Mouse (Mus musculus) embryonic facial prominence, embryonic 10.5 days (tissue): ENCODE measurements around the gene Art3. TPM values are rescaled to one million over a fixed set of nuclear protein-coding genes. Genes with fewer than 3 reads are reported as not detected.

Experiments used
- DNase-seq: peaks from one replicate; pipeline ENCODE4 v3.0.0-alpha.2; 2017; ENCODE audit warnings: low spot score
- H3K27ac ChIP-seq: fragments of 300-500 bp; sonication (generic); replicated peaks from 2 replicates; pipeline ENCODE4 v1.5.1; 2016; ENCODE audit warnings: mild to moderate bottlenecking
- H3K27me3 ChIP-seq: fragments of 300-500 bp; sonication (generic); replicated peaks from 2 replicates; pipeline ENCODE4 v1.6.1; 2016; ENCODE audit warnings: low read depth, mild to moderate bottlenecking; ENCODE audit not compliant: poor library complexity, severe bottlenecking
- H3K36me3 ChIP-seq: fragments of 300-500 bp; sonication (generic); replicated peaks from 2 replicates; pipeline ENCODE4 v1.6.1; 2016; ENCODE audit warnings: mild to moderate bottlenecking, moderate library complexity
- H3K4me1 ChIP-seq: fragments of 300-500 bp; sonication (generic); 2 replicates; pipeline ENCODE4 v1.6.1; 2016
- H3K4me3 ChIP-seq: fragments of 300-500 bp; sonication (generic); 2 replicates; pipeline ENCODE4 v1.5.1; 2016; ENCODE audit warnings: mild to moderate bottlenecking, moderate library complexity
- H3K9me3 ChIP-seq: fragments of 300-500 bp; sonication (generic); 2 replicates; pipeline ENCODE4 v1.6.1; 2016; ENCODE audit warnings: mild to moderate bottlenecking
- WGBS: fragments of 180-500 bp; shearing (Covaris S2); methylation state at CpG from one replicate; pipeline ENCODE4 v1.1.7; 2016; 5-methylcytosine and 5-hydroxymethylcytosine counted together
- polyA plus RNA-seq: library from polyadenylated mRNA; unstranded; fragments of >200 nt; fragmentation: Nextera tagmentation; extraction: Ambion mirVana; gene quantifications from 2 replicates; pipeline ENCODE4 v1.2.1, GENCODE M21; 2016

The Art3 gene
- 1.4 and 1.6 TPM in 2 replicates for polyA plus RNA-seq

DNA sequence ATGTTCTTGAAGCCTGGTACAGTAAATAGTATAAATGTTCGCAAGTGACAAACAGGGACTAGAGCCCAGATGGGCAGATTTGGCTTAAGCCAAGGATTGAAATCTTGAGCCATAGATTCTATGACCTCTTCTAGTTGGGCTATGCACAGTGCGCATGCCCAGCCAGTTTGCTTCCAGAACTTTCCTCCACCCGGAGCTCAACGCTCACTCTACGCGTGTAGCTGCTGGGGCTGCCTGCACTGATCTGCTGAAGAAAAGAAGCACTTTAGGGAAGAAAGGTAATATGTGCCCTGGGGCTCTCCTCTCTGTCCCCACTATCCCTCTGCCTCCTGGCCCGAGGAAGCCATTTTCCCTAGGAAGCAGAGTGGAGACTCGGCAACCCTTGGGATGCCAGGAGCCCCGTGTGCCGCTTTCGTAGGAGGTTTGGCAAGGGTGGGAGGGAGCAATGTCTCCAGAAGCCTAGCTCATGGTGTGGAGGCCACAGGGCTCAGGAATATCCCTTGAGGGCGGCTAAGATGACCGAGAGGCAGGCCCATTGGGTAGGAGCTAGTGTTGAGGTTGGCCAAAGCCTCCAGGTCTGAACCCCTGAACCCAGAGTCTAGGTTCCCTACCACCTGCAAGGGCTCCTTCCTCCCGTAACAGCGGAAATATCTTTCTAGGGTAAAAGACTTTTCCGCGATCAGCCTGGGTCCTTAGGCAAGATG is at the start of gene Art3:
Art3 (plus strand) TSS at position 193 of the 704 bp plus-strand sequence.
- H3K4me3 ChIP-seq = no peak within 1 kb of the TSS
- no peaks in the 10 kb centered on the region for H3K36me3 ChIP-seq
- DNase-seq = no peak
- no peak within 1 kb of the TSS for H3K27ac ChIP-seq
- H3K27me3 ChIP-seq = no peaks in the 10 kb centered on the region
- no peaks in the 10 kb centered on the region for H3K9me3 ChIP-seq
- WGBS = 92% methylated on average over 17 of the region's 17 CpGs
- H3K4me1 ChIP-seq = no peaks in the 10 kb centered on the region

DNA sequence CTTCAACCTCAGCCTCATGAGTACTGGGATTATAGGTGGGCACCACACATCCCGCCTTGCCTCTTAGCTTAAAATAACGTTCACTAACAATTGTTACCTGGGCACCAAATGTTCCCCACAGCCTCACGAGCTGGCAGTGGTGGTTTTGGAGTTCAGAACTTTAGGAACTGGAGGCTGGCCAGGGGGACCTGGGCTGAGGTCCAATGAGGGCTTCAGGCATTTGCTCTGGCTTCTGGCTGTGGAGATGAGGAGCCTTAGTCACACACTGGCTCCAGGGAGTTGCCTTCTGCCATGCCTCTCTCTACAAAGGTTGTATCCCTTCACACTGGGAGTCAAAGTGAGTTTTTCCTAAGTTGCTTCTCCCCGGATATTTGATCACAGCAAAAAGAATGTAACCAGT is 49.1 kb upstream of the Art3 start:
- 84% methylated on average over 4 of the region's 4 CpGs for WGBS
- no peak overlapping the region for H3K4me3 ChIP-seq
- peaks cover under 1% of the 10 kb centered on the region; the same call in 1 of the 2 replicates for H3K27me3 ChIP-seq
- H3K36me3 ChIP-seq = peaks cover 26% of the 10 kb centered on the region
- no peak for DNase-seq
- H3K27ac ChIP-seq = no peak overlapping the region
- no peaks in the 10 kb centered on the region for H3K9me3 ChIP-seq
- peaks cover 13% of the 10 kb centered on the region for H3K4me1 ChIP-seq

DNA sequence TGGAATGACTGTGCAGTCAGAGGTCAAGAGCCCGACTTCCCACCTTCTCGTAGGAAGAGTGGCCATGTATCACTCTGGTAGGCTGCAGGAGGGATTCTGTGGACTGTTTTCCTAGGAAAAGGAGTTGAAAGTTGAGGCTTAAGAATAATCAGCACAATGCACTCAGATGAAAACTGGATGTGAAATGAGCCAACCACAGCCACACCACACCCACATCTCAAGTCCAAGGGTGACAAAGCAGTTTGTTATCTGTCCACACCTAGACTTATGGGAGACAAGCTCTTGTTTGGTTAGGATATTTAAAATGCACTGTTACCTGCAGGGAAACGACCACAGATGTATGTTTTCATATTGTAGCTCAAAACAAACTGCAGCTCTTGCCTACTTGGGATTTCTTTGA is 48.5 kb upstream of the Art3 start:
- peaks cover 31% of the 10 kb centered on the region for H3K36me3 ChIP-seq
- no peaks in the 10 kb centered on the region for H3K27me3 ChIP-seq
- H3K4me3 ChIP-seq = no peak overlapping the region
- peaks cover 8% of the 10 kb centered on the region for H3K4me1 ChIP-seq
- H3K9me3 ChIP-seq = no peaks in the 10 kb centered on the region
- no peak overlapping the region for H3K27ac ChIP-seq
- 75% methylated on average over 3 of the region's 3 CpGs for WGBS
- DNase-seq = no peak

DNA sequence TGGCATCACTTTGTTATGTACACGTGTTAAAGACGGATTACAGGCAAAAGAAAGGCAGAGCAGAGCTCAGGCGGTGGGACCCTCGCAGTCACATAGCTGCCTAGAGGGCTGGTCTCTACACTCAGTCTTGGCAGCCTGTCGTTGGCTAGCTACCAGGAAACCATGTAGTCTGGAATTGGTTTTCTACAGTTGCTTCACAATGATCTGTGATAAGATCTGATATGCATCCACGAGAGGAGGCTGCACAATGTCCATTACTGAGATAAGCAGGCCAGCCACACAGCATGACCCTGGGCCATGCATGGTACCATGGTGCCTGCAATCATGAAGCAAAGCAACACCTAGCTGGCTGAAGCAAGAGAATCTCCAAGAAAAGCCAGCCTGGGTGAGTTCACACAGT is 43.8 kb upstream of the Art3 start:
- H3K4me3 ChIP-seq = no peak overlapping the region
- H3K27ac ChIP-seq = no peak overlapping the region
- DNase-seq = no peak
- H3K4me1 ChIP-seq = no peaks in the 10 kb centered on the region
- H3K27me3 ChIP-seq = no peaks in the 10 kb centered on the region
- peaks cover 78% of the 10 kb centered on the region for H3K36me3 ChIP-seq
- WGBS = 86% methylated on average over 6 of the region's 6 CpGs
- no peaks in the 10 kb centered on the region for H3K9me3 ChIP-seq

DNA sequence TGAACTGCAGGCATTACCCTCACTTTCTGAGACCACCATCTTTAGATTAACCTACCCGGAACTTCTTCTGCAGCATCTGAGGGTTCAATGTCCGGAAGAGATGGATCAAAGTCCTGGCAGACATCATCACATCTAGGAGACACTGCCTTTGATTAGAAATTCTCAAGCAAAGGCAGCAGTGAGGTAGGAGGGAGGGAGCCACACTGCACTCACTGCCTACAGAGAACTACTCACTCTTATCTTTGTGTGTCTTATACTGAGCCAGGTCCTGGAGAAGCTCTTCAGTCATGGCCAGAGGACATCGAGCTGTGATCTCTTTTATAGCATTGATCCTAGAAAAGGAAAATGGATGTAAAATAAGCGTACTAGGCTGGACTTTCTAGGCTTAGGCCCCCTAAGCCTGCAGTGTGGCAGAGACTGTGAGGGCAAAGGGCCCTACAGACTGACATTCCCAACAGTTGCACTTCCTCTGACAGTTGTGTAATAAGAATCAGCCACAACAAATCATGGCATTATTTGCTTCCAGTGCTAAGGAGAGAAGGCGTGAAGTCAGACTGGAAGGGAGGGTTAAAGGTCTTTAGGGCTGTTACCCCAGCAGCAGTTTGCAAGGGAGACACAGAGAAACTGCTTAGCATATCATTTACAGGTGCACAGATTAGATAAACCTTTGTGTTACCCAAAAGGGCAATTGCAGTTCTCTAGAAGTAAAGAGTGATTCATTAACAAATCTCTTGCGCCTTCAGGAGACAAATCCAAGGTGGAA is 39.8 kb upstream of the Art3 start:
- no peak for DNase-seq
- Histone ChIP-seq H3K27me3 (no peaks in the 10 kb centered on the region), H3K4me3 (no peak overlapping the region), H3K4me1 (no peaks in the 10 kb centered on the region), H3K9me3 (no peaks in the 10 kb centered on the region), H3K36me3 (peaks cover 99% of the 10 kb centered on the region), H3K27ac (no peak overlapping the region)
- 93% methylated on average over 6 of the region's 6 CpGs for WGBS

DNA sequence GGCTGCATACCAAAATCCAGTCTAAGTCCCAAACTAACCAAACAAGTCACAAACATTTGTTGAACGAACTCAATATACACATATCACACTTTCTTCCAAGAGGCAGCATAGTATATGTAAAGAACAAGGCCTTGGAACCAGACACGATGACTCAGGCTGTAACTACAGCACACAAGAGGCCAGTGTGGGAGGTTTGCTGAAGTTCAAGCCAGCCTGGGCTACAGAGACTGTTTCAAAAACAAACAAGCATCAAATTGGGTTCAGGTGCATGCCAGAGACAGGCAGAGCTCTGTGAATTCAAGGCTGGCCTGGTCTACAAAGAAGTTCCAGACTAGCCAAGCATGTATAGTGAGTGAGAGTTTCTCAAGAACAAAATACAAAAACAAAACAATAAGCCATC is 37.1 kb upstream of the Art3 start:
- Histone ChIP-seq H3K36me3 (peaks cover 98% of the 10 kb centered on the region), H3K4me3 (no peak overlapping the region), H3K9me3 (no peaks in the 10 kb centered on the region), H3K4me1 (no peaks in the 10 kb centered on the region), H3K27ac (no peak overlapping the region), H3K27me3 (no peaks in the 10 kb centered on the region)
- WGBS = 90% methylated on average over 2 of the region's 2 CpGs
- no peak for DNase-seq

DNA sequence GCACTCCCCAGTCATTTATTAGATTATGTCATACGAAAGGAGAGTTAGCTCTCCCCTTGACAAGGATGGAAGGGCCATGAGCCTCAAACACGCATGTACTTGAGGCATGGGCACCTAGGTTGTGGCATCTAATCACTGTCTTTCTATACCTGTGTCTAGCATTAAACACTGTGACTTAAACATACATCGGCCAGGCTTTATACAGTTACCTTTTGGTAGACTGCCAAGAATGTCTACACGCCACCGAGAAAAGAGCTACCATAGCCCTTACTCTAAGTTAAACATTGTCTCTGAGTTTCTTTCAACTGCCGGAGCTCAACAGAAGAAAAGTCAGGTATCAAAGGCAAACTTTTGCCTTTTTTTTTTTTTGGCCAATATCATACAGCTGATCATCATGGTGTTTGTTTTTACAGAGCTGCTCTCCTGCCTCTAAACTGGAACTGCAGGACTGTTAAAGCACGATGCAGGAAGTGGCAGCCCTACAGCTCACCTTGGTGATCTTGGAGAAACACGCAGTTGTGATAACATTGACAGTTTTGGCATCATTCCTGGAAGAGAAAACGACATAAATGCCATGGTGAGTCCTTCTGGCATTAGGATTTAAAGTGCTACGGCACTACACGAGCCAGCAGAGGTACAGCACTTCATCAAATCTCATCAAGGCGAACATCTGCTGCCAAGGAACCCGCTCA is 29.3 kb upstream of the Art3 start:
- Histone ChIP-seq H3K27me3 (no peaks in the 10 kb centered on the region), H3K4me3 (no peak overlapping the region), H3K36me3 (peaks cover 98% of the 10 kb centered on the region), H3K27ac (no peak overlapping the region), H3K4me1 (no peaks in the 10 kb centered on the region), H3K9me3 (no peaks in the 10 kb centered on the region)
- 92% methylated on average over 13 of the region's 13 CpGs for WGBS
- DNase-seq = no peak

DNA sequence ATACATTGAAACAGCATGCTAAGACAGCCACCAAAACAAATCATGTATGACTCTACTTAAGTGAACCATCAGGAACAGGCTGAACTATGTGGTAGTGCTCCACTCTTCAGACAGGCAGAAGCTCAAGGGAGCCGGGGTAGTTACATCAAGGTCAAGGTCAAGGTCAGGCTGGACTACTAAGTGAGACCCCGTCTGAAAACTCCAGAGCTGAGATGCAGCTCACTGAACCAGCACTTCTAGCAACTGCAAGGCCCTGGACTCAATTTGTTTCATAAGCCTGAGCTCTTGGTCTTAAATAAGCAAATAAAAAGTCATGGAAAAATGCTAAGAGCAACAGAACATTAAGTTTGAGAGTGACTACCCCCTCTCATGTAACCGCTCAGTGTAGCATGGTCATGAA is 27.3 kb upstream of the Art3 start:
- no peak overlapping the region for H3K4me3 ChIP-seq
- no peaks in the 10 kb centered on the region for H3K9me3 ChIP-seq
- no peak overlapping the region for H3K27ac ChIP-seq
- H3K27me3 ChIP-seq = no peaks in the 10 kb centered on the region
- H3K36me3 ChIP-seq = peaks cover 86% of the 10 kb centered on the region
- no peak for DNase-seq
- H3K4me1 ChIP-seq = peaks cover 12% of the 10 kb centered on the region
- 88% methylated on average over 3 of the region's 3 CpGs for WGBS

DNA sequence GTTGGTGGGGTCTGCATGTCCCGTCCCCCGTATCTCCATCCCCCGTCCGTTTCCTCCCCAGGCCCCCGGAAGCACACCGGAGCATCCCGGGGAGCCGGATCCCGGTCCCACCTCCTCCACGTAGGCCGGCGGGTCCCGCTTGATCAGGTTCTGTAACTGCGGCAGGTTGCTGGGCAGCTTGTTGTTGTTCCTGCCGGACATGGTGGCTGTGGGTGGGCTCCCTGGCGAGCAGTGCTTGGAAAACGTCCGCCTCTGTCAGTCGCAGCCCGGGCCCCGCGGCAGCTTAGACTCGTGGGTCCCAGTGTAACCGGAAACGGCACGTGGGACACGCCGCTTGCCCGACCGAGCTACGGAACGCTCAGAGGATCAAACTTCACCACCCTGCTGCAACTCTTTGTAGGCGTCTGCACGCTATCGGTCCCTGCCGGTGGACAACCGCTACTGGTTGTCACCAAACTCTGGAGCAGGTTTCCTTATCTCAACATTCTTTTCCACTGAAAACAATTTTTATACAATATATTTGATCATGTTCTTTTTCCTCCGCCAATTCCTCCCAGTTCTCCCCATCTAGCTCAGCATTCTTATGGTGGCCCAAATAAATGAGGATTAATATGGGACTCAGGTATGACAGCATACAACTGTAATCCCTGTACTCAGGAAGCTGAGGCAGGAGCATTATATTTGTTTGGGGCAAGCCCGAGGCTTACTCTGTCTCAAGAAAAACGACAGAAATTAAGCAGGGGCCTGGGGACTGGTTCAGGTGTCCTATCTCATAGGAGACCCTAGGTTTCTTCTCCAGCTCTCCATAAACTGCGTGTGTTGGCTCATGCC is 21.7 kb upstream of the Art3 start, which contains the start of gene Sdad1:
Sdad1 (minus strand) TSS at position 799 of the 831 bp plus-strand sequence.
- peak; percentile 94 for DNase-seq
- WGBS = 2% methylated on average over 41 of the region's 41 CpGs
- H3K9me3 ChIP-seq = no peaks in the 10 kb centered on the region
- H3K27me3 ChIP-seq = no peaks in the 10 kb centered on the region
- peak within 1 kb of the TSS; percentile 84 for H3K4me3 ChIP-seq
- peak within 1 kb of the TSS; percentile 84 for H3K27ac ChIP-seq
- peaks cover 30% of the 10 kb centered on the region for H3K36me3 ChIP-seq
- peaks cover 12% of the 10 kb centered on the region for H3K4me1 ChIP-seq

DNA sequence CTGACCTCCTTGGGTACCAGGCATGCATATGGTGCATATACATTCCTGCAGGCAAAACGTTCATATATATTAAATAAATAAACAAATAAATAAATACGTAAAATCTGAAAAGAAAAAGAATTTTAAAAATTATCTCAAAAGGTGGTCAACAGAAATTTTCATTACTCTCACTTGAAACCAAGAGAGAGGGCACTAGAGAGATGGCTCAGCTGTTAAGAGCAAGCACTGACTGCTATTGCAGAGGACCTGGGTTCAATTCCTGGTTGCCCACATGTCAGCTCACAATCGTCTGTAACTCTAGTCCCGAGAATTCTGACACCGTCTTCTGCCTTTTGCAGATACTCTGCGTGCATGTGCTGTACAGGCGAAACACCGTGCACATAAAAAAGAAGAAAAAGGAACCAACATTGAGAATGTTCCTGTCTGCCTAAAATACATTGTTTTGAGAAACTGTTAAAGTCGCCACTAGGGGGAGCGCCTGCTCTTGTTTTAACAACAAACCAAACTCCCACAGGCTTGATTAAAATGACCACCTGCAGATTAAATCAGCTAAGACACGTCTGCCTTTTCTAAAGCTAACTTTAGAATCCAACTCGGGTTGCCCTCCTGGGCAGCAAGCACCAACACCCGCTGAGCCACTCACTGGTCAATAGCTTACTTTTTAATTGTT is 19.4 kb upstream of the Art3 start:
- no peak overlapping the region for H3K4me3 ChIP-seq
- no peaks in the 10 kb centered on the region for H3K9me3 ChIP-seq
- no peaks in the 10 kb centered on the region for H3K27me3 ChIP-seq
- H3K4me1 ChIP-seq = peaks cover 12% of the 10 kb centered on the region
- DNase-seq = peak; percentile 77
- no peak overlapping the region for H3K27ac ChIP-seq
- peaks cover 7% of the 10 kb centered on the region for H3K36me3 ChIP-seq
- 15% methylated on average over 13 of the region's 13 CpGs for WGBS

DNA sequence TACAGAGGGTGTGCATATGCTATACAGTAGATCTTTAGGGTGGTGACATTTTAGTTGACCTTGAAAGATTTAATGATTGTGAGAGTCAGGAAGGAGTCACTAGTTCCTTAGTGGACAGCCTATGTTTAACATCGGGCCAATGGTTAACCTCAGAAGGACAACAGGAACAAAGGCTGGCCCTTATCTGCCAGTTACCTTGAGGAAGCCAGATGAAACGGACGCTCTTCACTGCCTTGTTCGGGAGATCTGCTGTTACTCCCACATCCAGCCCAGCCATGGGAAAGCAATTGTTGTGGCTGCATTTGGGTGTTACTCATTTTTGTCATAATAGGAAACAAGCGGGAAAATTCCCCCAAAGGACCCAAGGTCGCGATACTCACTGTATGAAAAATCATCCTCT is 17.9 kb upstream of the Art3 start:
- H3K9me3 ChIP-seq = no peaks in the 10 kb centered on the region
- 78% methylated on average over 7 of the region's 7 CpGs for WGBS
- no peaks in the 10 kb centered on the region for H3K36me3 ChIP-seq
- H3K4me1 ChIP-seq = peaks cover 4% of the 10 kb centered on the region
- H3K27ac ChIP-seq = no peak overlapping the region
- DNase-seq = no peak
- no peaks in the 10 kb centered on the region for H3K27me3 ChIP-seq
- H3K4me3 ChIP-seq = no peak overlapping the region
